Mouse (Mus musculus): ENCODE measurements around the gene Gm20828.
"Not testable (repeated sequence)": the region's sequence is repeated elsewhere in the genome, so short reads cannot be mapped to it uniquely, and the experiment has no call there.

The Gm20828 gene

GRCm38 (mm10) chrY:11199274-11199673, at the start of gene Gm20828:
TSS of gene Gm20828 (minus strand) at chrY:11199374.
- DNase-seq: not testable (repeated sequence)
